Comparison of ENCODE assay signal across 9 mouse cellular contexts in the genomic region with DNA sequence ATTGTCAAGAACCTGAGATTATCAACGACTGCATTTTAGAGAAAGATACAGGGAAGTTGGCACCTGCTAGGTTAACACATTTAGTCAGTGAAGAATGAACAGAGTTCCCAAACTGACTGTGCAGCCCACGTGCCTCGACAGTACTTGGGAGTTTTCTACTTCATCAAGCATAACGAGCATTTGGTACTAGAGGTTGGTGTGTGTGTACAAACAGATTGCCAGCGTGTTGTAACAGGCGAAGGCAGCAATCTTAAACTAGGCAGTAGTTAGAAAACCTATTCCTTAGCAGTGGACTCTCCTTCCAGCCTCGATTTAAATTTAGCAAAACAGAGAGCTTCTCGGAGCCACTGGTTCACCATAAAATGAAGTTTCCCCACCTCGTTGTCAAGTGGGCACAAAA. TPM values are rescaled to one million over a fixed set of nuclear protein-coding genes. Genes with fewer than 3 reads are reported as not detected.
DNase-seq lines count a peak whose midpoint lies in the region; ATAC-seq and TF ChIP-seq lines count a peak whose summit lies in the region.
"Had no signal": no experiment of that assay in that cellular context is flagged by ENCODE, and none has a peak within 500 bp of the region (broad histone marks: within the 10 kb centered on the region; RNA-seq: fewer than 3 reads in every experiment).

No protein-coding gene starts in this region.

- no peak for TF ChIP-seq CTCF in thymus, adult 2 months (IDR thresholded peaks at IDR 0.05; ENCODE audit: borderline replicate concordance, control insufficient read depth, extremely low read depth, insufficient read depth, low read length, poor library complexity)

- H3K27ac ChIP-seq in thymus, adult 2 months (ENCODE audit: control insufficient read depth, insufficient read depth, low read length), result no peak overlapping the region
- peak overlapping the region; percentile 99 for H3K27ac ChIP-seq in hindbrain, embryonic 16.5 days (ENCODE audit: low read depth, low read length)
- peak overlapping the region; percentile 90 for H3K27ac ChIP-seq in liver, embryonic 11.5 days (ENCODE audit: low read depth, low read length)

- H3K4me3 ChIP-seq in thymus, adult 2 months (ENCODE audit: control insufficient read depth, insufficient read depth, low read length), result no peak overlapping the region
- peak overlapping the region; percentile 66 for H3K4me3 ChIP-seq in hindbrain, embryonic 16.5 days (ENCODE audit: low read length)
- H3K4me3 ChIP-seq in liver, embryonic 11.5 days (ENCODE audit: low read depth, low read length), result peak overlapping the region; percentile 62

- H3K36me3 ChIP-seq in thymus, adult 2 months (ENCODE audit: control insufficient read depth, insufficient read depth, low read length), result no peaks in the 10 kb centered on the region
- H3K36me3 ChIP-seq in hindbrain, embryonic 16.5 days (ENCODE audit: control insufficient read depth, insufficient read depth, low read length), result no peaks in the 10 kb centered on the region
- H3K36me3 ChIP-seq in liver, embryonic 11.5 days (ENCODE audit: control insufficient read depth, insufficient read depth, low read length), result no peaks in the 10 kb centered on the region
- 0 out of 2 replicates have a peak, but pooled peaks cover 1% of the 10 kb centered on the region for H3K36me3 ChIP-seq in splenic B cell, adult 2 months (ENCODE audit: control insufficient read depth, insufficient read depth, low read length, poor library complexity, severe bottlenecking)

- peak overlapping the region; percentile 61 for H3K4me2 ChIP-seq in hindbrain, embryonic 16.5 days (ENCODE audit: low read length)
- H3K4me2 ChIP-seq in liver, embryonic 11.5 days, result peak overlapping the region; percentile 79

- 64% methylated on average over 9 of the region's 9 CpGs for WGBS in thymus, adult 2 months
- WGBS in hindbrain, embryonic 16.5 days, result 25% methylated on average over 9 of the region's 9 CpGs
- 46% methylated on average over 9 of the region's 9 CpGs for WGBS in liver, embryonic 11.5 days

- TF ChIP-seq POLR2A in thymus, adult 2 months (IDR thresholded peaks at IDR 0.05; ENCODE audit: control insufficient read depth, extremely low read depth, insufficient read depth, low read length, poor library complexity), result no peak

- H3K27me3 ChIP-seq in thymus, adult 2 months (ENCODE audit: control insufficient read depth, insufficient read depth, low read length), result no peaks in the 10 kb centered on the region
- H3K27me3 ChIP-seq in hindbrain, embryonic 16.5 days (replicated peaks; ENCODE audit: control insufficient read depth, insufficient read depth, low read length), result no peaks in the 10 kb centered on the region
- H3K27me3 ChIP-seq in liver, embryonic 11.5 days (replicated peaks; ENCODE audit: control insufficient read depth, insufficient read depth, low read length), result no peaks in the 10 kb centered on the region
- H3K27me3 ChIP-seq in splenic B cell, adult 2 months (ENCODE audit: control insufficient read depth, insufficient read depth, low read length, poor library complexity, severe bottlenecking), result no peaks in the 10 kb centered on the region
- H3K27me3 ChIP-seq: Patski had no signal

- H3K9me3 ChIP-seq in hindbrain, embryonic 16.5 days (ENCODE audit: control insufficient read depth, low read length), result no peaks in the 10 kb centered on the region
- no peaks in the 10 kb centered on the region for H3K9me3 ChIP-seq in liver, embryonic 11.5 days (ENCODE audit: control insufficient read depth, low read length)

- peaks cover 5% of the 10 kb centered on the region for H3K4me1 ChIP-seq in thymus, adult 2 months (replicated peaks; ENCODE audit: control insufficient read depth, insufficient read depth, low read length)
- H3K4me1 ChIP-seq in hindbrain, embryonic 16.5 days (ENCODE audit: control insufficient read depth, insufficient read depth, low read depth, low read length), result peaks cover 5% of the 10 kb centered on the region
- peaks cover 13% of the 10 kb centered on the region for H3K4me1 ChIP-seq in liver, embryonic 11.5 days (replicated peaks; ENCODE audit: control insufficient read depth, insufficient read depth, low read length)

- peak; percentile 14 to 37 for DNase-seq in cerebellum, postnatal 10 days
- no peak for DNase-seq in cerebellum, adult 11 months
- DNase-seq in thymus, postnatal 14 days, result peak; percentile 4
- DNase-seq in thymus, adult 2 months, result no peak
- DNase-seq in liver, embryonic 11.5 days (ENCODE audit: low spot score), result peak; percentile 39
- peak; percentile 22 for DNase-seq in splenic B cell, adult 2 months (ENCODE audit: low read depth, low spot score)
- no peak for DNase-seq in retina, postnatal 1 day

- peak overlapping the region; percentile 85; the same call in 1 of the 2 replicates for H3K9ac ChIP-seq in hindbrain, embryonic 16.5 days (ENCODE audit: low read depth, low read length)
- H3K9ac ChIP-seq in liver, embryonic 11.5 days (ENCODE audit: low read depth, low read length), result peak overlapping the region; percentile 95

- no peak for ATAC-seq in hindbrain, embryonic 16.5 days
- no peak for ATAC-seq in liver, embryonic 11.5 days (replicated peaks; ENCODE audit: low FRiP score)

RNA-seq across cellular contexts. Expression of a gene that starts 38.7 kb away (rescaled TPM):
- polyA plus RNA-seq in thymus, adult 2 months (2012; rRNA removed), result 128 and 152 TPM in 2 replicates
- 893 and 1,080 TPM in 2 replicates for polyA plus RNA-seq in hindbrain, embryonic 16.5 days (2015; fragmentation: Nextera tagmentation; extraction: Ambion mirVana)
- 1,063 and 1,240 TPM in 2 replicates for polyA plus RNA-seq in liver, embryonic 11.5 days (2014; fragmentation: Nextera tagmentation; extraction: Ambion mirVana)

Comparison
In these comparisons a context has a peak if more than half of its experiments do, and no peak if none do; other contexts are left out.
1. DNase-seq: peak in cerebellum, postnatal 10 days (2 of 2), thymus, postnatal 14 days (single experiment), liver, embryonic 11.5 days (single experiment) and splenic B cell, adult 2 months (single experiment); none in cerebellum, adult 11 months (single experiment), thymus, adult 2 months (single experiment) and retina, postnatal 1 day (single experiment).